Mouse (Mus musculus): ENCODE data around the gene Dcdc2b. TPM values are rescaled to one million over a fixed set of nuclear protein-coding genes. Genes with fewer than 3 reads are reported as not detected.

Gene Dcdc2b
- total RNA-seq, 2 experiments from 2014 or later = 0.52 to 0.84 TPM

DNA sequence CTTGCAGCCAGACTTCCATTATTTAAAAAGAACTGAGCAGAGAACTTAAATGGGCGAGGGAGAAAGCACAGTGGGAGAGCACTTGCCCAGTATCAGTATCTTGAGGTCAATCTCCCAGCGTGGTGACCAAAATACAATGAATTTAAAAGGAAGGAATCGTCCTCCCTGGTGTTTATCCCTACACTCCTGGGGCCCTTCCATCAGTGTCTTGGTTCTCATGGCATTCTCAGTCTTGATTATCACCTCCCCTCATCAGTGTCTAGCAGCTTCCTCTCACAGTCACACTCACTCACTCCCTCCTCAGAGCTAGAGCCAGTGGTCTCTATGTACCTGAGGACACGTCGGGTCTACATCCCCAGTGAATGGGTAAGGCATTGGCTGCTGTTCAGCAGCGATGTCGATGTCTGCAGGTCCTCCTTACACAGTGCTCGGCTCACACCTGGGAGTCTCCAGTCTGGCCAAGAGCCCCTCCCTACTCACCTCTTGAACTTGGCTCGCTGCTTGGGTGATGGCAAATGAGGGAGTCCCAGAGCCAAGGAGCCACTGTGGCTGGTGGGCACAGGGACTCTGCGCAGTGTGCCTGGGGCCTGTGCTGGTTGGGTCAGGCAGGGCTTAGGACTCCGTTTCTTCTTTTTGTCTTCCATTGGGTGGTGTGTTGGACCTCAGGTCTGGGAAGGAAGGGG lies 8.2 kb upstream of the Dcdc2b start:
- intact Hi-C loops (cut with DNase I) = no loop called here
- DNase-seq = no peak

DNA sequence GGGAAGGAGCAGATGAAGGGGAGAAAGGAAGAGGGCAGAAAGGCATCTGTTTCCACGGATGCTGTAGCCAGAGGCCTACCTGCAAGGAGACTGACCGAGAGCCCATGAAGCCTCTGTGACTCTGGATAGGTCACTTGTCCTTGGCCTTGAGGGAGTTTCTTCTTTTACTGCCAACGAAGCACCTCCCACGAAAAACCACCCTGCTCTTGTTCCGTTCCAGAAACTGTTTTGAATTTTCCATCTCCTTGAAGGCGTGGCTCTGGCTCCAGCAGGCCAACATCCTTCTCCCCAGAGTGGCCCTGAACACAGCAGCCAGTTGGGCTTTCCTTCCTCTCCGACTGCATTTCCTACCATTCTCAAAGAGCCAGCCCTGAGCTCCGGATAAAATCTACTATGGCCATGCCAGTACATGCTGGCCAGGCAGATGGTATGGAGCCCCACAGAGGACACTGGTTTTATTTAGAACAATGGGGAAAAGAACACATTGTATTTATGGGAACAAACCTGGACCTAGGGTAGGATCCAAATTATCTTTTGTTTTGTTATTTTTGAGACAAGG lies 7.3 kb upstream of the Dcdc2b start:
- intact Hi-C loops (cut with DNase I) = no loop called here
- peak; percentile 60 to 62 for DNase-seq

DNA sequence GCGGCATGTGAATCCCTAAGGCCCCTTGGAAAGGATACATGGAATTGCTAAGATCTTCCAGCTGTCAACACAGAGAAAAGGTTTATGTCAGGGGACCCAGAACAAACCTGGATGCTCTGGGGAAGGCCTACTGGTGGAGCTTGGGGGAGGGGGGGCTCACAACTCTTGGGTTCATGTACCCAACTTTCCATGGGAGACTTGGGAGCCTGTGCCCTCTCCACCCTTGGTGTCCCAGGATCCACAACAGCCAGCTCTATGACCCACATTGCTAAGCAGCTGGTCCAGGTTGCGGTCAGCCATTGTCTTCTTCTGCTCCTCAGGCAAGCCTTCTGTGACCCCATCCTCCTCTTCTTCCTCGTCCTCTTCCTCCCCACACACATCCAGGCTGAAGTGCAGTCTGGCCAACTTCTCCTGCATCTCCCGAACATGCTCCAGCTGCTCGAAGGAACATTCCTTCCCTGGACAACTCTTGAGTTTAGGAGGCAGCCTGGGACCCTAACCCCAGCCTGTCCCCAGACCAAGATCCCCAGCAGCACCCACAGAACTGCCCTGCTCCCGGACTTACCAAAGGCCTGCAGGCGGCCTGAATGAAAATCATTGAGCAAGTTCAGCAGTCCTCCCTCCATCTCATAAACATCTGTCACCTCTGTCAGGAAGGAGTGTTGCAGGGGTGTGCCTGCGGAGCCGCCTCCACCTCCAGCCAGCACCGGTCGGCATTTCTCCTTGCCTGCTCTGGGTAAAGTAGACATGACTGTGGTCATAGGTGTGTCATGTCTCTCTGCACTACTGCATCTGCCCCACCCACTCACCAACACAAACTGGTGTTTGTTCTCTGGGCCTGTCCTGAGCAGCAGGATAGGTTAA lies 6.6 kb upstream of the Dcdc2b start:
- intact Hi-C loops (cut with DNase I) = no loop called here
- DNase-seq = no peak

DNA sequence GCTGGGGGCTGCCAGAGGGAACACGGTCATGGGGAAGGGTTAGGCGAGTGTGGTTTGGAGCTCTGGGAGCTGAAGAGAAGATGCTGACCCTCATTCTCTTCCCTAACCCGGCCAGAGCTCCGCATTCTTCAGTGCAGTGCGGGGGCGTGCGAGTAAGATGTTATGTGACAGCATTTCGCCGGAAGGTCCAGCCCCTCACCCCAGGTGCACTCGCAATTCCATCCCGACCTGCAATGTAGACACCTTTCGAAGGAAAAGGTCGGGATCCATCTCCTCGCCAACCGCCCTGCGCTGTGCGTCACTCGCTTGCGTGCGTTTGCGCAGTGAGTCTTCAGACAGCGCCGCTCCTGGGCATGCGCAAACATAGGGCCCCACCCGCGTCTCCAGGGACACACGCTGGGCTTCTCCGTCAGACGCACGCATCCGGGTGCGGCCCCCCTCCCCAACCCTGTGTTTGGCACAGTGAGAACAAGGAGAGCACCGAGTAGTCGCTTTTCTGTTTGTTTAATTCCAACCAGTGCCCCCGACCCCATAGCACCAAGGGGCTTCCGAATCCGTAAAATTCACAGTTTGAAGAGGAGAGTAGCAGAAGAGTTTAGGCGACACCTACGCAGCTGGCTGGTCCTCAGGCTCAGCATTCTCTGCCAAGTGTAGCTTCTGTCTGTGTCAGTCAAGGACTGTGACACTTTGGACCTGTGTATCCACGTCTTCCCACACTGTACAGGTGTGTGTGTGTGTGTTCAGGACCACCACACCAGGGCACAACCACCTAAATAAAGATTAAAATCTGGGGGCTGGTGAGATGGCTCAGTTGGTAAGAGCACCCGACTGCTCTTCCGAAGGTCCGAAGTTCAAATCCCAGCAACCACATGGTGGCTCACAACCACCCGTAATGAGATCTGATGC lies 5.0 kb upstream of the Dcdc2b start, which contains the start of gene Iqcc:
TSS of gene Iqcc (minus strand) at position 314 of the 906 bp plus-strand sequence.
- intact Hi-C loops (cut with DNase I) = no loop called here
- DNase-seq = peak; percentile 97 to 98

DNA sequence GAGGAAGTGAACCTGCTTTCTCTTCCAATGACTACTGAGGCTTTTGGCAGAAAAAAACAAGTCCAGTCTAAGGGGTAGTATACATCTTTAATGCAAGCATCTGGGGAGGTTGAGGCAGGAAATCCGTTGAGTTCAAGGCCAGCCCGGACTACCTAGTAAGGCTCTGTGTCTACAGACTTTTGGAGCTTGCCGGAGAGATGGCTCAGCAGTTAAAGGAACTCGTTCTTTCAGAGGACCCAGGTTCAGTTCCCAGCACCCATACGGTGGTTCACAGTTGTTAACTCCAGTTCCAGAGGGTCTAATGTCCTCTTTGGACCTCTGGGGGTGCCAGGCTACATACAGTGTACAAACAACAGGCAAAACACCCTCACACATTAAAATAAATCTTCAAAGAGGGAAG lies 4.0 kb upstream of the Dcdc2b start:
- intact Hi-C loops (cut with DNase I) = no loop called here

DNA sequence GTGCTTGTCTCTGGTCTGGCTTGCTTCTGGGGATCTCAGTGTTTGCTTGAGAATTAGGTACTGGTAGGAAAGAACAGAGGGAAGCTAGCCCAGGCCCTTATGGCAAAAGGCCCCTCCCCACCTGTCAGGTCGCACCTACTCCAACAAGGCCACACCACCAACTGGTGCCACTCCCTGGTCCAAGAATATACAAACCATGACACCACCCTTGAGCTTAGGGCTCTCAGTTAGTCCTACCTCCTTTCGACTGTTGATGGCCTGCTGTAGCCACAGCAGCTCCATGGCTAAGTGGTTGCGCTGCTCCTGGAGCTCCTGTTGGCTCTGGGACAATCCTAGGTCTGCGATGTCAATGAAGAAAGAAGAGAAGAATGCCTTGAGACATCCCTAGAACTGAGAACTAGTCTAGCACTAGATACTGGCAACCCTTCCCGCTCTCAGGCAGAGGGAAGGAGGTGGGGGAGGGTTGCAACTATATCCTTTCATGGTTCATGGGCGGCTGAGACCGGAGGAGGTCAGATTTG lies 3.1 kb upstream of the Dcdc2b start:
- DNase-seq = no peak
- intact Hi-C loops (cut with DNase I) = no loop called here

More for the DNA sequence above, 4.0 kb upstream of the Dcdc2b start:
- DNase-seq = no peak

DNA sequence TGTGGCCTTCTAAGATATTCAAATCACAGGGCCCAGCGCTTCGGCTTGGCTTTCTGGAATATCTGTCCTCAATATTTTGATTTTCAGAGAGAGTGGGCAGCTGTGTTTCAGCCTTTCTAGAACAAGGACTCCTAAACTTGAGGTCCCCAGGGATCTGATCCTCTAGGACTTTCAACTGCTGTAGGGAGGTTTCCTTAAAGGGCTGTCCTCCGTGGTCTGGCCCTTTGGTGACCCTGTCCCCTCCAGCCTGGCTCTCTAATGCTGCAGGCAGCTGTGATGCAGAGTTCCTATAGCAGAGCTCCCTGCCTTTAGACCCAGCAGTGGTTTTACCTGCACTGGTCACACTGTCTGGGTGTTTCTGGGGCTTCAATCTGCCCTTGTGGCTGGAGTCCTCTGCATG lies 2.6 kb upstream of the Dcdc2b start:
- intact Hi-C loops (cut with DNase I) = no loop called here
- DNase-seq = no peak

DNA sequence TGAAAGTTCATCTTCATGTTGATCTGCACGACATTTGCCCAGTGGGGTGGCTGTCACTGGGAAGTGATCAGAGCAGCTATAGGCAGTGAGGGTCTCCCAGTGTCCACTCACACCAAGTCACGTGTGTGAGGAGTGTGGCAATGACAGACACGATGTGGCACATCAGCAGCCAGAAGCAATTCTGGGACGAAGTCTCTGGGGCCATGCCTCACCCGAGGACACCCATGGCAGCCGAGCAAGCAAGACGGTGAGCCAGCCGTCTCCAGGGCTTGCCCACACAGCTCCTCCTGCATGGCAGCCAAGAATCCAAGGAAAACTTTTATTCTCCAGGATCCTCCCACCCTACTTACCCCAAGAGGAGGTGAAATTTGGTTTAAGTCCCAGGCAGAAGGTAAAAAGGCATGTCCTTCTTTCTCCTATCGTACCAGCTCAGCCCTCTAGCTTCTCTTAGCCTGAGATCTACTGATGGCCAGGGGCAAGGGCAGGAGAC lies 1.8 kb upstream of the Dcdc2b start:
- intact Hi-C loops (cut with DNase I) = no loop called here
- DNase-seq = no peak

DNA sequence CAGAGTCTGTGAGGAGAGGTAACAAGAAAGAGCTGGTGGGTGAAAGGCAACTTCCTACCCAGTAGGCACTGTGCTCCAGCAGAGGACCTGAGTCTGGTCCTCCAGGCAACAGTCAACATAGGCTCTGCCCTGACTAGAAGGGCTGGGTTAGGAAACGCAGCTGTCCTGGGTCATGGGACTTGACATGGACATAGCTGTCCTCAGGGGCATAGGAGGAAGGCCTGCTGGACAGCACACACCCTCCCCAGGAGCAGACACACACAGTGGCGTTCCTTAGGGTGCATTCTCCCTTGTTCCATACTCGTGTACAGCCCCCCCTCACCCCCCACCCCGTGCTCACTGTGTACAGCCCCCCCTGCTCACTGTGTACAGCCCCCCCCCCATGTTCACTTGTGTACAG lies 3.6 kb downstream of the Dcdc2b start:
- intact Hi-C loops (cut with DNase I) = no loop called here
- DNase-seq = no peak

DNA sequence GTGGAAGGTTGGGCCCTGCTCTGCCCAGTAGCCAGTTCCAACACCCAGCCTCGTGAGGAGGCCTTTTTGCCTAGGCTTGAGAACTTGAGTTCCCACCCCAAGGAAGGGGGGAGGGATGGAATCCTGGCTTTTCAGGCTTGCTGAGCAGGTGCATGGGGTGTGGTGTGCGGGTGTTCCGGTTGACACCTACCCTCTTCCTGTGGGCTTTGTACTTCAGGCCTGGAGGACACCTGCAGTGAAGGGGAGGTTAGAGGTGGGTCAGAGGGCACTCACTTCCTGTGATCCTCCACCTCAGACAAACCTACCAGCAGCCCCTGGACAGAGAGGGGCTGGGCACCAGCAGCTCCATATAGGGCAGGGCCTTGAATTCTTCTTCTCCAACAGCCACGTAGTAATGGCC lies 4.0 kb downstream of the Dcdc2b start:
- no peak for DNase-seq
- intact Hi-C loops (cut with DNase I) = no loop called here

DNA sequence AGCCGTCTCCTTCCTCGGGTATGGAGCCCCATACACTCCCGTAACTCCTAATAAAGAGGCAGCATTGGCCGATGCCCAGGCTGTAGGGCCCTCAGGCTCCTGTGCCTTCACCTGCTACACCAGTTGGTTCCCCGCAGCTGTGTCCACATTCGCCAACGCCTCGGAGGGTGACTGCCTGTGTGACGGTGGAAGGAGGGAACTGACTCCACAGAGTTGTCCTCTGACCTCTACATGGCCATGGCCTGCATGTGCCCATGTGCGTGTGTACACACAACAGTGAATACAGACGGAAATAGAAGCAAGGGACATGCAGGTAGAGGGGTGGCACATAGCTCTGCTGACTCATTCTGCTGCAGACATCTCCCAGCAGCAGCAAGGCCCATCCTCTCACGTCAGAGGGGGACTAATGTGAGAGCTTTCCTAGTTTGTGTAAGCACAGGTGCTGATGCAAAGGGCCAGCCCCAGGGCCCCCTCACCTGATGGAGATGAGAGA lies 4.9 kb downstream of the Dcdc2b start:
- no peak for DNase-seq
- intact Hi-C loops (cut with DNase I) = loop anchor here (2.0 to 10.0 kb wide), 2 partner anchors 60 to 114 kb away; partner anchors contain the start of genes Fam229a and Tssk3

DNA sequence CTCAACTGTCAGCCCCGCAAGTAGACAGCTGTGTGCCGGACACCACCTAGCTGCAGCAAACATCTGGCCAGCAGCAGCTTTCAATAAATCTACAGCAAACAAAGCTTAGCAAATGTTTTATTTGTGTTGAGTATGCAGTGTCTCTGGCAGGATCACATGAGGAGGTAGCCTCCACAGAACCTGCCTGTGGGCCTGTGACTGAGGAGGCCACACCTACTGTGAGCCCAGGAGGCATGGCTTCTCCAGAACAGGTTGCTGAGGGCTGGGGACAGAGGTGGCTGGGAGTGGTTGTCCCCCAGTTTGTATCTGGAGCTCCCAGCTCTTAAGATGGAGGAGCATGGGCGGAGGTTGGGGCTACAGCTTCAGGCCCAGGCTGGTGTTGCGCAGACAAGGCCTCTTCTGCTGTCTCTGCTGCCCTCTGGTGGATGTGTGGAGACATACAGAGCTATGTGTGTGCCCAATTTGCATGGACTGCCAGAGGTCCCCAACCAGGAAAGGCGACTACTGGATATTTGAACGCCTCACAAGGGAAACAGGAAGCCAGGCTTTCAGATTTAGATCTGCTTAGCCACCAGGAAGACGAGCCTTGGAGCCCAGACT lies 5.5 kb downstream of the Dcdc2b start:
- intact Hi-C loops (cut with DNase I) = loop anchor here (1.0 to 10.0 kb wide), 3 partner anchors 23 to 114 kb away; partner anchors contain the start of genes Fam229a and Tssk3
- peak; percentile 87 to 92 for DNase-seq

DNA sequence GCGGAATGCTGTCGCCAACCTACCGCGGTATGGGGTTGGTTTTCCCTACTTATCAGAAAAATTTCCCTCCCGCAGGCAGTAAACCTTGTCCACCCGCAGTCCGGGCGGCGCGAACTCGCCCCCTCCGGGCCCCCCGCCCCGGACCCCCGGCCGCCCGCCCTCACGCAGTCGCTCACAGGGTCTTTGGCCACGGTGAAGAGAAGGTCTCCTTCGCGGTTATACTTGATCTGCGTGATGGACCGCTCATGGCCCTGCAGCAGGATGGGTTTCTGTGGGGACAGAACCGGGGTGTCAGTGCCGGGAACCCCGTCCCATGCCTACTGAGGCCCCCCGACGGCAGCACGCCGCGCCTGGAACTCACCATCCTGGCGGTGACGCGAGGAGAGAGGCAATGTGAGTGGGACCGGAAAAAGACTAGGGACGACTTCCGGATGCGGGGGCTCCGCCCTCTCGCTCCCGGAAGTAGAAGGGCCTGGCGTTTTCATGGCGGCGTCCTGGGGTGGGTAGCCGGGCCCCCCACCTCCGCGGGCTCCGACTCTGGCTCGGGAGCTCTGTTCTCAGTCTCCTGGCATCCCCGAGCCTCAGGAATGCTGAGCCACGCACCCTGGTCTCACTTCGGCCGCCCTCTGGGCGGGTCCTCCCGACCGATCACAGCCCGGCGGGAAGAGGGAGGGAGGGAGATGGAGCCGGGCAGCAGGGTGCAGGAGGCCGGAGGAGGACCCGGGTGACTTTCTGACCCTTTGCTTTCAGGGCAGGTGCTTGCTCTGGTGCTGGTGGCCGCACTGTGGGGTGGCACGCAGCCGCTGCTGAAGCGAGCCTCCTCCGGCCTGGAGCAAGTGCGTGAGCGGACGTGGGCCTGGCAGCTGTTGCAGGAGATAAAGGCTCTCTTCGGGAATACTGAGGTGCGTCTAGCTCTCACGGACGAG lies 13.6 kb downstream of the Dcdc2b start, which contains the start of the genes Eif3i and Tmem234:
TSS of gene Eif3i (minus strand) at position 416 of the 926 bp plus-strand sequence.
TSS of gene Tmem234 (plus strand) at position 436 of the 926 bp plus-strand sequence.
- intact Hi-C loops (cut with DNase I) = loop anchor here (10.0 kb wide), 1 partner anchor 106 kb away; the partner anchor contains the start of genes Fam229a and Tssk3
- peak; percentile 89 to 91 for DNase-seq

DNA sequence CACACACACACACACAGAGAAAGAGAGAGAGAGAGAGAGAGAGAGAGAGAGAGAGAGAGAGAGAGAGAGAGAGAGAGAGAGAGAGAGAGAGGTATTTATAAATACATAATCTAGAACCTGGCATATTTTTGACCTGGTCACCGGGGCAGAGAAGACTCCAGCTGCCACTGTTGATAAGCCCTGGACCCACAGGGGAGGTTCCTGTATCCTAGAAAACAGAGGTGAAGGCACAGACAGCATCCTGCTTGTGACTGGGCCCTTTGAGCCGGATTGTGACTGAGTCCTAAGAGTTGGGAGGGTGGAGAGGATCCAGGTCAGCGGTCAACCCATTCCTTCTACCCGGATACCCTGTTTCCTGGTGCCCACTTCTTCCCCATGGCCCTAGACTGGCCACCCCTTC lies 25.2 kb downstream of the Dcdc2b start:
- intact Hi-C loops (cut with DNase I) = no loop called here
- DNase-seq = no peak

DNA sequence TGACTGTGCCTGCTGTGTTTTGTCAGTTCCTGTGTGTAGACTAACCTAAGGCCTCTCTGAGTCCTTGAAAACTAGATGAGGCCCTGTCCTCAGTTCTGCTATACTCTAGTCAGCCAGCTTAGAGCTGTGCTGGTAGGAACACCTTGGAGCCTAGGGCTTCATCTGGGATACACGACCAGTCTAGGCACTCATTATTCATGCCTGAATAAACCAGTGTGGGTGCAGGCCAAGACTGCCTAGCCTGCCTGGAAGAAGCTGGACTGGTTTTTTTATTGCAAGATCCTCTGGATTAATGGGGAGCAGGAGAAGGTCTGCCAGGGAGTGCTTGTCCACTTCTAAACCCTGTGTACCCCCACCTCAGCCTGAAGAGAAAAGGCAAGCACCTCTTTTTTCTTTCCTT lies 27.1 kb downstream of the Dcdc2b start:
- no peak for DNase-seq
- intact Hi-C loops (cut with DNase I) = no loop called here

DNA sequence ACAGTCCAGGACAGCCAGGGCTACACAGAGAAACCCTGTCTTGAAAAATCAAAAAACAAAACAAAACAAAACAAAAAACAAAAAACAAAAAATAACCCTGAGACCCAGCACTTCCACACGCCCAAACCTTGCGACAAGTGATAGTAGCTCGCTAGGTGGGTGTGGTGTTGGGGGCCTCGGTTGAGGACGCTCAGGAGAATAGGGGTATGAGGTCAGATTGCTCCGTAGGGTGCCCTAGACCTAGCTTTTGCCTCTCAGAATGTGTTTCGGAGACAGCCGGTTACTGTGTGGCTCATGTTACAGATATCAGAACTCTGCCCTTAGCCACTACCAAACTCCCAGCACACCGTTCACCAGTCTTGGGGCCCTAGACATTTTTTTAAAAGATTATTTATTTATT lies 28.3 kb downstream of the Dcdc2b start:
- intact Hi-C loops (cut with DNase I) = loop anchor here (1.0 kb wide), 1 partner anchor 23 kb away; no protein-coding TSS in a partner anchor
- no peak for DNase-seq

DNA sequence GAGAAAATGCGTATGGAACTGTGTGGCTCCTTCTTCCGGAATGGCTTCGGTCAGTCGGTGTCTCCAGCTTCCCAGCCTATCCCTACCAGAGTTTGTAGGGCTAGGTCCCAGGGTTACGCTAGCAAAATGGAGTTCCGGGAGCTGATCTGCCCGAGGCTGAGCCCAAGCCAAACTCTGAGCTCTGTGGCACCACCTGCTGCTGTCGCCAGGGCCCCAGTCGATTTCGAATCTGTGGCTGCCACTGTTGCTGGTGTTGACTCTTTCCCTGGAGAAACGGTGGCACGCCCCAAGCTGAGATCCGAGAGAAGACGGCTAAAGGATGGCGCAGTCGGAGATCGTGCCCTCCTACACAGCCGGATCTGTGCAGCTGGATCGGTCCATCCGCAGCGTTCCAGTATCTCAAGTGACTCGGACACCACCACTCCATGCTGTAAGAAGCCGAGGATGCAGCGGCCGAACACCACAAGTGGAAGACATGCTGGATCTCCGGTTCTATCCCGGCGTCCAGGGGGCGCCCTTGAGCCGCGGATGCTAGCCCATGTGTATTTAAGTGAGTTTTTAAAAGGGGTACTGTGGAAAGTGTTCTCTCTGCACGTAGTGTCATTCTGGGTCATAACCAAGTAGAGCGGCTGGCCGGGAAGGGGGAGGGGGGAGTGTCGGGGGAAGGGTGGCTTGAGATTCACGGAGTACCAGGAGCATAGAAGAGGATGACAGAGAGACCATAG lies 29.0 kb downstream of the Dcdc2b start:
- peak; percentile 87 to 91 for DNase-seq
- intact Hi-C loops (cut with DNase I) = loop anchor here (1.0 kb wide), 1 partner anchor 23 kb away; no protein-coding TSS in a partner anchor

Measured in heart, postnatal 10 days (tissue).